Mouse (Mus musculus): ENCODE data around the gene Oscar. TPM values are rescaled to one million over a fixed set of nuclear protein-coding genes. Genes with fewer than 3 reads are reported as not detected.
"Not testable (repeated sequence)": the region's sequence is repeated elsewhere in the genome, so short reads cannot be mapped to it uniquely, and the experiment has no call there.

The Oscar gene
- total and polyA plus RNA-seq, 3 experiments, result 1.0 TPM; not detected in 2

- no peak for DNase-seq
These were observed 5.5 kb downstream of the Oscar start for GRCm38 (mm10) chr7:3610437-3610836.

- peak; percentile 57 for DNase-seq
These were observed 6.9 kb downstream of the Oscar start for GRCm38 (mm10) chr7:3609082-3609481.

GRCm38 (mm10) chr7:3608668-3609067 lies 7.3 kb downstream of the Oscar start:
- no peak for DNase-seq

- no peak for DNase-seq
These were observed 8.6 kb downstream of the Oscar start for GRCm38 (mm10) chr7:3607391-3607790.

GRCm38 (mm10) chr7:3606798-3607197 lies 9.2 kb downstream of the Oscar start:
- DNase-seq, result no peak

- DNase-seq, result peak; percentile 67
These were observed 14.8 kb downstream of the Oscar start for GRCm38 (mm10) chr7:3601119-3601518.

- not testable (repeated sequence) for DNase-seq
These were observed 18.2 kb downstream of the Oscar start for GRCm38 (mm10) chr7:3597755-3598154.

- peak; percentile 46 for DNase-seq
These were observed 20.8 kb downstream of the Oscar start for GRCm38 (mm10) chr7:3595146-3595545.

GRCm38 (mm10) chr7:3594686-3595085 lies 21.3 kb downstream of the Oscar start:
- DNase-seq, result no peak

- no peak for DNase-seq
These were observed 22.1 kb downstream of the Oscar start for GRCm38 (mm10) chr7:3593855-3594254.

GRCm38 (mm10) chr7:3591534-3591933 lies 24.4 kb downstream of the Oscar start:
- DNase-seq, result no peak

- DNase-seq, result peak; percentile 49
These were observed 25.4 kb downstream of the Oscar start for GRCm38 (mm10) chr7:3590550-3590949.

- no peak for DNase-seq
These were observed 28.7 kb downstream of the Oscar start for GRCm38 (mm10) chr7:3587292-3587691.

GRCm38 (mm10) chr7:3586255-3586654 lies 29.7 kb downstream of the Oscar start:
- no peak for DNase-seq

GRCm38 (mm10) chr7:3585763-3586162 lies 30.2 kb downstream of the Oscar start:
- DNase-seq, result no peak

GRCm38 (mm10) chr7:3580029-3580428 lies 35.9 kb downstream of the Oscar start:
- DNase-seq, result no peak

GRCm38 (mm10) chr7:3578952-3579546 lies 36.9 kb downstream of the Oscar start:
- DNase-seq, result no peak

- no peak for DNase-seq
These were observed 37.8 kb downstream of the Oscar start for GRCm38 (mm10) chr7:3578196-3578595.

GRCm38 (mm10) chr7:3576354-3577124 lies 39.4 kb downstream of the Oscar start:
- no peak for DNase-seq

GRCm38 (mm10) chr7:3574216-3574615 lies 41.7 kb downstream of the Oscar start:
- DNase-seq, result no peak

GRCm38 (mm10) chr7:3571847-3572246 lies 44.1 kb downstream of the Oscar start:
- DNase-seq, result no peak

GRCm38 (mm10) chr7:3570580-3570979 lies 45.4 kb downstream of the Oscar start:
- not testable (repeated sequence) for DNase-seq

- no peak for DNase-seq
These were observed 46.2 kb downstream of the Oscar start for GRCm38 (mm10) chr7:3569725-3570124.

- DNase-seq, result no peak
These were observed 48.6 kb downstream of the Oscar start for GRCm38 (mm10) chr7:3567336-3567735.

All from adrenal gland, adult 2 months (tissue).